Mouse (Mus musculus) limb, embryonic 11.5 days (tissue): ENCODE measurements around the gene Odf4. TPM values are rescaled to one million over a fixed set of nuclear protein-coding genes. Genes with fewer than 3 reads are reported as not detected.
"Not testable (repeated sequence)": the region's sequence is repeated elsewhere in the genome, so short reads cannot be mapped to it uniquely, and the experiment has no call there.

Experiments
- ATAC-seq: fragments of 200-750 bp; cut with Nextera tagmentation; 2 replicates; pipeline ENCODE4 v1.8.0; 2017; ENCODE audit warnings: low read depth; ENCODE audit not compliant: insufficient number of reproducible peaks, low FRiP score, low TSS enrichment
- DNase-seq: peaks from one replicate; pipeline ENCODE4 v3.0.0-alpha.2; 2015; ENCODE audit warnings: low spot score
- H3K27ac ChIP-seq: fragments of 300-500 bp; sonication (generic); replicated peaks from 2 replicates; pipeline ENCODE4 v1.5.1; 2014; ENCODE audit warnings: low read depth, mild to moderate bottlenecking, low read length
- H3K27me3 ChIP-seq: fragments of 300-500 bp; sonication (generic); 2 replicates; pipeline ENCODE4 v1.6.1; 2014; ENCODE audit warnings: mild to moderate bottlenecking, low read length, mixed read lengths; ENCODE audit not compliant: control insufficient read depth, insufficient read depth
- H3K36me3 ChIP-seq: fragments of 300-500 bp; sonication (generic); 2 replicates; pipeline ENCODE4 v1.6.1; 2014; ENCODE audit warnings: mild to moderate bottlenecking, low read length, moderate library complexity, mixed read lengths; ENCODE audit not compliant: control insufficient read depth, insufficient read depth
- H3K4me1 ChIP-seq: fragments of 300-500 bp; sonication (generic); 2 replicates; pipeline ENCODE4 v1.6.1; 2014; ENCODE audit warnings: low read length, mixed read lengths; ENCODE audit not compliant: control insufficient read depth, insufficient read depth
- H3K4me2 ChIP-seq: fragments of 300-500 bp; sonication (generic); 2 replicates; pipeline ENCODE4 v1.6.1; 2014; ENCODE audit warnings: low read depth, mild to moderate bottlenecking, moderate library complexity; ENCODE audit not compliant: severe bottlenecking
- H3K4me3 ChIP-seq: fragments of 300-500 bp; sonication (generic); 2 replicates; pipeline ENCODE4 v1.5.1; 2014; ENCODE audit warnings: low read depth, low read length
- H3K9ac ChIP-seq: fragments of 300-500 bp; sonication (generic); 2 replicates; pipeline ENCODE4 v1.6.1; 2014; ENCODE audit warnings: mild to moderate bottlenecking, low read length
- H3K9me3 ChIP-seq: fragments of 300-500 bp; sonication (generic); 2 replicates; pipeline ENCODE4 v1.6.1; 2016; ENCODE audit warnings: low read length; ENCODE audit not compliant: control insufficient read depth
- WGBS: fragments of 180-500 bp; shearing (Covaris S2); extraction: QIAGEN DNeasy Blood & Tissue Kit; methylation state at CpG from one replicate; pipeline ENCODE4 v1.1.7; 2014; 5-methylcytosine and 5-hydroxymethylcytosine counted together
- polyA plus RNA-seq: library from polyadenylated mRNA; unstranded; fragments of >200 nt; fragmentation: Nextera tagmentation; extraction: Ambion mirVana; gene quantifications from 2 replicates; pipeline ENCODE4 v1.2.1, GENCODE M21; 2014

Odf4 gene
- polyA plus RNA-seq, 1 experiment from 2014 or later = not detected

DNA sequence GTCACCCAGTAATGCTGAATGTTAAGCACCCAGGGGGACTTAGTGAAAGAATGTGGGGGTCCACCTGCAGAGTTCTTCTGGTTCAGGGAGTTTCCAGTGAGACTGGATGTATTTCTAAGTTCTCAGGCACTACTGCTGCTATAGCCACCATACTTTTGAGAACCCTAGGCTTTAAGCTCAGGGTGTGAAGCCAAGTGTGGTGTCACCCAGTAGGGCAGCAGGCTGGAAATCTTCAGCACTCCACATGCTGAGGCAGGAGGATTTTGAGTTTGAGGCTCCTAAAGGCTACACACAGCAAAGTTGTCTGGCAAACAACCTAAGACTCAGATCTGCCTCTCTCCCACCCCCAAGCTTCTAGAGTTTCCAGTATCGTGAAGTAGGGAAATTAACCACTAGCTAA is 39.7 kb upstream of the Odf4 start:
- H3K4me1 ChIP-seq = 0 out of 2 replicates have a peak, but pooled peaks cover 3% of the 10 kb centered on the region
- H3K27ac ChIP-seq = no peak overlapping the region
- no peak for ATAC-seq
- no peaks in the 10 kb centered on the region for H3K36me3 ChIP-seq
- H3K27me3 ChIP-seq = no peaks in the 10 kb centered on the region
- no peak overlapping the region for H3K4me2 ChIP-seq
- H3K4me3 ChIP-seq = no peak overlapping the region
- no peak overlapping the region for H3K9ac ChIP-seq
- WGBS = 54% methylated on average over 1 of the region's 1 CpGs
- no peak for DNase-seq
- no peaks in the 10 kb centered on the region for H3K9me3 ChIP-seq

DNA sequence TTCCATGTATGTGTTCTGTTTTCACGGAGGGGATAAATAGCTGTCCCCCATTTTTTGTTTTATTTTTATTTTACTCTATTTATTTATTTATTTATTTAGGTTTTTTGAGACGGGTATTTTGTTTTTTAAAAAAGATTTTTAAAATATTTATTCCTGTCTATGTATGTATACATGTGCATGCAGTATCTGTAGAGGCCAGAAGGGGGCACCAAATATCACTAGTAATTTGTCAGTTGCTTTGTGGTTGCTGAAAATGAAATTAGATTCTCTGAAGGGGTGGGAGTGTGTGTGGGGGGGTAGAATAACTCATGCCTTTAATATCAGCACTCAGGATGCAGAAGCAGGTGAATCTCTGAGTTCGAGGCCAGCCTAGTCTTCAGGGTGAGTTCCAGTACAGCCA is 39.0 kb upstream of the Odf4 start:
- Histone ChIP-seq H3K4me2 (no peak overlapping the region), H3K4me3 (no peak overlapping the region), H3K4me1 (0 out of 2 replicates have a peak, but pooled peaks cover 3% of the 10 kb centered on the region), H3K36me3 (no peaks in the 10 kb centered on the region), H3K9ac (no peak overlapping the region), H3K27me3 (no peaks in the 10 kb centered on the region), H3K27ac (no peak overlapping the region), H3K9me3 (no peaks in the 10 kb centered on the region)
- DNase-seq = peak; percentile 73
- WGBS = 30% methylated on average over 3 of the region's 3 CpGs
- ATAC-seq = no peak

DNA sequence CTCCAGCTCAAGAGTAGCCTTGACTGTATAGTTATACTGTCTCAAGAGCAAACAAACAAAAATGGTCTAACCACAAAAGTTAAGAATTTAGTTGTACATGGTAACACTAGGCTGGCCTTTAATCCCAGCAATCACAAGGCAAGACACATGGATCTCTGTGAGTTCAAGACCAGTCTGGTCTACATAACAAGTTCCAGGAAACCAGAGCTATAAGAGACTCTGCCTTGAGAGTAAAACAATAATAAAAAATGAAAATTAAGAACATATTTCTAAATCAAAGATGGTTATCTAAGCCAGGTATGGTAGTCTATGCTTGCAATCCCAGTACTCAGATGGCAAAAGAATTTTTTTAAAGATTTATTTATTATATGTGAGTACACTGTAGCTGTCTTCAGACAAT is 38.2 kb upstream of the Odf4 start:
- Histone ChIP-seq H3K4me3 (no peak overlapping the region), H3K4me1 (0 out of 2 replicates have a peak, but pooled peaks cover 3% of the 10 kb centered on the region), H3K27me3 (no peaks in the 10 kb centered on the region), H3K9me3 (no peaks in the 10 kb centered on the region), H3K9ac (no peak overlapping the region), H3K27ac (no peak overlapping the region), H3K4me2 (no peak overlapping the region), H3K36me3 (no peaks in the 10 kb centered on the region)
- no peak for DNase-seq
- ATAC-seq = no peak

DNA sequence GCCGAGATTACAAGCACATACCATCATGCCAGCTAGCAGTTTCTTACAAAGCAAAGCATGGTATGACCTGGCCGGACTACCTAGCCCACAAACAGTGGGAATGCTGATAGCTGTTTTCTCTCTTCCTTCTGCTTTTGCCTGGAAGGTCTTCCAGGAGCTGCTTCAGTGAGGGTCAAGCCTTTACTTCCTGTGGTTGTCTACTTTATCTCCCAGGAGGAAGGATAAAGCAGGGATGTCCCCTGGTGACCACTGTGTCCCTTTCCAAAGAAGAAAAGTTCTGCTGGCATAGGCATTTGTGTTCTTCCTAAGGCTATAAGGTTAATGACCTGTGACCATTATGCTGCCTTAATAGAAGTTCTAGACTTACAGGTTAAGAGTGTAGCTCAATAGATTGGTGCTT is 36.5 kb upstream of the Odf4 start:
- Histone ChIP-seq H3K27me3 (no peaks in the 10 kb centered on the region), H3K9me3 (no peaks in the 10 kb centered on the region)
- WGBS = 91% methylated on average over 2 of the region's 2 CpGs

DNA sequence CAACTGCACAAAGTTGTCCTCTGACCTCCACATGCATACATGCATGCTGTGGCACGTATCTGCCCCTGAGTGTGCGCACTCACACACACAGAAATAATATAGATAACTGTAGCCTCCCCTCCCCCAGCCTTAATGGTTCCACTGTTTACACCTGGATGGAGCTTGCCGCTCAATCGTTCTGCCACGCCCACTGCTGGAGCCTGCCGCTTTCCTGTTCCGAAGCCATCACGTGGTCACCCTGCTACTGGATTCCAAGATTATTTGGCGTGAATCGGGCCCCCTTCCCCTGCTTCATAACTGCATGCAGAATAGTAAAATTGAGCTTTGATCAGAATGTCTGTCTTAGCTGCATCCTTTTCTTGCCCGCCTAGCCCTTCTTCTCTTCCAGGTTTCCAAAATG is 35.3 kb upstream of the Odf4 start:
- H3K27me3 ChIP-seq, ATAC-seq, H3K4me2 ChIP-seq: not testable (repeated sequence)

More for the DNA sequence above, 36.5 kb upstream of the Odf4 start:
- DNase-seq (no peak), ATAC-seq (no peak)
- Histone ChIP-seq H3K4me2 (no peak overlapping the region), H3K36me3 (no peaks in the 10 kb centered on the region), H3K27ac (no peak overlapping the region), H3K4me3 (no peak overlapping the region), H3K9ac (no peak overlapping the region), H3K4me1 (0 out of 2 replicates have a peak, but pooled peaks cover 3% of the 10 kb centered on the region)

DNA sequence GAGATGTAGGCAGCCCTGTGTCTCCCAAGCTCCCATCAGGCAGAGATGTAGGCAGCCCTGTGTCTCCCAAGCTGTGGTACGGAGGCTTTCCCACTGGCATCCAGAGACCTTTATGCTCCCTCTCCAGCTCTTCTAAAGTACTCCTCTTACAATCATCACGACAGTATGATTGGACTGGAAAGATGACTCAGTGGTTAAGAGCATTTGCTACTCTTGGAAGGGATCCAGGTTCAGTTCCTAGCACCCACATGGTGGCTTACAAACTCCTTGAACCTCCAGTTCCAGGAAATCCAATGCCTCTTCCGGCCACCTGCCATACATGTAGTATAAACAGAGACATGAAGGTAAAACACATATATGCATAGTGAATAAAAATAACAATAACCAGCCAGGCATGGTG is 34.7 kb upstream of the Odf4 start:
- Histone ChIP-seq H3K4me2 (no peak overlapping the region), H3K27me3 (no peaks in the 10 kb centered on the region; the same call in 1 of the 2 replicates), H3K9ac (no peak overlapping the region), H3K36me3 (no peaks in the 10 kb centered on the region), H3K9me3 (no peaks in the 10 kb centered on the region), H3K4me1 (0 out of 2 replicates have a peak, but pooled peaks cover 3% of the 10 kb centered on the region), H3K4me3 (no peak overlapping the region), H3K27ac (no peak overlapping the region)
- 82% methylated on average over 3 of the region's 3 CpGs for WGBS
- ATAC-seq (no peak), DNase-seq (no peak)

More for the DNA sequence above, 35.3 kb upstream of the Odf4 start:
- not testable (repeated sequence) for H3K9ac ChIP-seq, DNase-seq, H3K36me3 ChIP-seq, H3K27ac ChIP-seq, H3K4me1 ChIP-seq, H3K4me3 ChIP-seq, H3K9me3 ChIP-seq
- WGBS = 22% methylated on average over 11 of the region's 11 CpGs

DNA sequence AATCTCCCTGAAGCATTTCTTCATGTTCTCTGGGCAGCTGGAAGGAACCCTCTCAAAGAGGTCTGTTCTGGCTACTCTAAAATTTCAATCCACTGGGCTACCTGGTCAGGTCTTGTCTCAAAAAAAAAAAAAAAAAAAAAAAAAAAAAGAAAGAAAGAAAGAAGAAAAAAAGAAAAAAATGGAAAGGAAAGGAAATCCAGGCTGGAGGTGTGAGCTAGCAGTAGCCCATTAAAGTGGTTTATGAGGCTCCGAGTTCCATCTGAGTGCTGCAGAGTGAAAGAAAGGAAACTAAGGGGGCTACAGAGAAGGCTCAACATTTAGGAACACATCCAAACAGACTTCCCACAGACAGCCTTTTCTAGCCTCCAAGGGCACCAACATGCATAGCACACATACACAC is 31.1 kb upstream of the Odf4 start:
- Histone ChIP-seq H3K27me3 (peaks cover 29% of the 10 kb centered on the region), H3K4me3 (no peak overlapping the region), H3K9me3 (no peaks in the 10 kb centered on the region), H3K27ac (no peak overlapping the region), H3K36me3 (no peaks in the 10 kb centered on the region), H3K9ac (no peak overlapping the region), H3K4me2 (no peak overlapping the region), H3K4me1 (0 out of 2 replicates have a peak, but pooled peaks cover 7% of the 10 kb centered on the region)
- DNase-seq (no peak), ATAC-seq (no peak)
- 56% methylated on average over 1 of the region's 1 CpGs for WGBS

DNA sequence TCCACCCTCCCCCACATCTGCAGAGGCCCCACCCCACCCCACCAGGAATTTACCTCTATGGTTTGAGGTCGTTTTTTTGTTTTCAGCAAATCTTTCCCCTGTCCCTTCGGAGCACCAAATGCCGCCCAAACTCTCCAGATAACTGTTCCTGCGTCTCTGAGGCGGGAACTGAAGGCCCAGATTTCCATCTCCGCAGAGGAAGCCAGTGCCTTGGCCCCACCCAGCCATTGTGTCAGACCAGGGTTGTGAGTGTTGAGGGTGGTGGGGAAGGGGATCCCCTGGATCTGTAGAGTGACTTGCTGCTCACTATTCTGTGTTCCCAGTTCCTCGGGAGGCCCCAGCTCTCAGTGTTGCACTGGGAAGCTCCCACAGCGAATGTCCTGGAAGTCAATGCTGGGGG is 30.4 kb upstream of the Odf4 start, which contains the start of gene Arhgef15:
Arhgef15 (minus strand) TSS at position 173 of the 400 bp plus-strand sequence.
- DNase-seq (no peak), ATAC-seq (no peak)
- H3K27me3 ChIP-seq = peaks cover 29% of the 10 kb centered on the region
- H3K9ac ChIP-seq = 0 out of 2 replicates have a peak within 1 kb of the TSS, but pooled peaks have one; percentile 22
- 39% methylated on average over 8 of the region's 8 CpGs for WGBS
- H3K9me3 ChIP-seq = no peaks in the 10 kb centered on the region
- 0 out of 2 replicates have a peak, but pooled peaks cover 7% of the 10 kb centered on the region for H3K4me1 ChIP-seq
- peak within 1 kb of the TSS; percentile 24 for H3K4me2 ChIP-seq
- peak within 1 kb of the TSS; percentile 39; the same call in 1 of the 2 replicates for H3K27ac ChIP-seq
- 0 out of 2 replicates have a peak within 1 kb of the TSS, but pooled peaks have one; percentile 3 for H3K4me3 ChIP-seq
- no peaks in the 10 kb centered on the region for H3K36me3 ChIP-seq

DNA sequence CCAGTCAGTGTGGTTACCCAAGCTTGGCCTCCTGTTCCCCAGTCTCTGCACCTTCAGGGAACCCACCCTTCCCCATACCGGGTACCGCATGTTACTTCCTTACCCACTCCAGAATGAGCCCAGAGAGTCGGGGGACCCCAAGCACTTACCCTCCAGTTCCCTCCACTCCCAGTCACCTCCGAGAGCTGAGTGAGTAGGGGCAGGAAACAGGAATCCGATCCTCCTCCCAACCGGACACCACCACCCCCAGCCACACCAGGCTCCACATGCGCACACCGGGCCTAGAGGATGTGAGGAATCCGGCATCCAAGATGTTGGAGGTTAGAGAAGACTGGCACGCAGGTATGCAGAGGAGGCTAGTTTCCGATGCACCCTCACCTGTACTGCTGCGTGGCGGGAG is 29.8 kb upstream of the Odf4 start:
- Histone ChIP-seq H3K27ac (no peak overlapping the region), H3K4me2 (peak overlapping the region; percentile 24)
- DNase-seq = peak; percentile 29

More for the DNA sequence above, 29.8 kb upstream of the Odf4 start:
- no peak for ATAC-seq
- H3K4me1 ChIP-seq = 0 out of 2 replicates have a peak, but pooled peaks cover 7% of the 10 kb centered on the region
- 0 out of 2 replicates have a peak overlapping the region, but pooled peaks have one; percentile 3 for H3K4me3 ChIP-seq
- 27% methylated on average over 13 of the region's 13 CpGs for WGBS
- no peaks in the 10 kb centered on the region for H3K9me3 ChIP-seq
- peaks cover 33% of the 10 kb centered on the region for H3K27me3 ChIP-seq
- H3K9ac ChIP-seq = 0 out of 2 replicates have a peak overlapping the region, but pooled peaks have one; percentile 22
- H3K36me3 ChIP-seq = no peaks in the 10 kb centered on the region
